8 mouse cellular contexts compared by ENCODE assay signal in the genomic region with DNA sequence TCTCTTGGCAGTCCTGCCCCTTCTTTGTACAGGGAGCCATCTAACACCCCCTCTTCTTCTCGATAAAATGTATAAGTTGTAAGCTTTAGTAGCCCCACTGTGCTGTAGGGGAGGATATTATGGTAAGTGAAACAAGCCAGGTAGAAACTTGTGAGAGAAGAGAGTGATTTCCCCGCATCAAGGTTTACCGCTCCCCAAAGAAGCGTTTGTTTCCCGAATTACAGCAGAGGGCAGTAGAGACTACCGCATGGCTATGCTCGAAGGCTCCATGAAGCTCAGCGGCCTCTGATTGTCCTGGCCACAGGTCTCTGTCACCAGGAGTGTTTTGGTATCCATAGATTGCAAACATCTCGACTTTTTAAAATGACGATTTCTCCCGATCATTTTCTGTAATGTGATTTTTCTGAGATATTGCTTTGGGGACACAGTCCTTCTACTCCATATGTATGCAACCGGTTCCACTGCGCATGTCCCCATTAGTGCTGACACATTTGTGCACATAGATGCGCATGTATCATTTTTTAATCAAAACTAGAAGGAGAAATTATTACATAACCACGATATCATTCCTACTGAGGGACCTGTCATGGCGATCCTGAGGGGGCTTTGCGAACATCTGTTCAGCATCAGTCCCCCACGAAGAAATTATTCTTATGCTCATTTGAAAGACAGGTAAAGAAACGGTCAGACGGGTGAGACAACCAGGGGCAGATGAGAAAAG. TPM values are rescaled to one million over a fixed set of nuclear protein-coding genes. Genes with fewer than 3 reads are reported as not detected.
DNase-seq lines count a peak whose midpoint lies in the region; ATAC-seq lines count a peak whose summit lies in the region.

No protein-coding gene starts in this region.

- H3K4me2 ChIP-seq in hindbrain, embryonic 16.5 days (ENCODE audit: low read length) = no peak overlapping the region; the same call in 1 of the 2 replicates

- H3K9me3 ChIP-seq in hindbrain, embryonic 16.5 days (ENCODE audit: control insufficient read depth, low read length) = no peaks in the 10 kb centered on the region

- ATAC-seq in hindbrain, embryonic 16.5 days = peak; percentile 74

- H3K4me1 ChIP-seq in hindbrain, embryonic 16.5 days (ENCODE audit: control insufficient read depth, insufficient read depth, low read depth, low read length) = peaks cover 6% of the 10 kb centered on the region

- WGBS in hindbrain, embryonic 16.5 days = 27% methylated on average over 20 of the region's 20 CpGs

- peak; percentile 42 for DNase-seq in right cerebral cortex, adult 18-20 months
- no peak for DNase-seq in right cerebral cortex, postnatal 25 days
- DNase-seq in adrenal gland, postnatal 14 days = peak; percentile 68
- DNase-seq in embryo, embryonic 9.5 days (ENCODE audit: extremely low spot score) = peak; percentile 57
- DNase-seq in lung, postnatal 25 days (ENCODE audit: low spot score) = peak; percentile 28
- DNase-seq in splenic B cell, adult 2 months (ENCODE audit: low read depth, low spot score) = peak; percentile 34
- DNase-seq in ovary, postnatal 14 days (ENCODE audit: low spot score) = no peak

- no peaks in the 10 kb centered on the region for H3K36me3 ChIP-seq in hindbrain, embryonic 16.5 days (ENCODE audit: control insufficient read depth, insufficient read depth, low read length)
- H3K36me3 ChIP-seq in splenic B cell, adult 2 months (ENCODE audit: control insufficient read depth, insufficient read depth, low read length, poor library complexity, severe bottlenecking) = no peaks in the 10 kb centered on the region

- H3K9ac ChIP-seq in hindbrain, embryonic 16.5 days (ENCODE audit: low read depth, low read length) = no peak overlapping the region

- no peak overlapping the region for H3K4me3 ChIP-seq in hindbrain, embryonic 16.5 days (ENCODE audit: low read length)

- no peak overlapping the region for H3K27ac ChIP-seq in hindbrain, embryonic 16.5 days (ENCODE audit: low read depth, low read length)

- peaks cover 4% of the 10 kb centered on the region for H3K27me3 ChIP-seq in hindbrain, embryonic 16.5 days (replicated peaks; ENCODE audit: control insufficient read depth, insufficient read depth, low read length)
- H3K27me3 ChIP-seq in splenic B cell, adult 2 months (ENCODE audit: control insufficient read depth, insufficient read depth, low read length, poor library complexity, severe bottlenecking) = no peaks in the 10 kb centered on the region

RNA-seq across cellular contexts. Expression of a gene that starts 13.7 kb away (rescaled TPM):
- total RNA-seq in adrenal gland, postnatal 14 days (2021) = 351 and 422 TPM in 2 replicates
- polyA plus RNA-seq in hindbrain, embryonic 16.5 days (2015; fragmentation: Nextera tagmentation; extraction: Ambion mirVana) = 351 and 353 TPM in 2 replicates

RNA-seq across cellular contexts. Expression of a gene that starts 26.7 kb away (rescaled TPM):
- 0.23 TPM in 1 of 2 replicates, not detected in the other for total RNA-seq in adrenal gland, postnatal 14 days (2021)
- 9.1 and 11.5 TPM in 2 replicates for polyA plus RNA-seq in hindbrain, embryonic 16.5 days (2015; fragmentation: Nextera tagmentation; extraction: Ambion mirVana)

RNA-seq across cellular contexts. Expression of a gene that starts 29.5 kb away (rescaled TPM):
- 2.1 TPM in 2 replicates for total RNA-seq in adrenal gland, postnatal 14 days (2021)
- 7.2 and 9.0 TPM in 2 replicates for polyA plus RNA-seq in hindbrain, embryonic 16.5 days (2015; fragmentation: Nextera tagmentation; extraction: Ambion mirVana)

Comparison
In these comparisons a context has a peak if more than half of its experiments do, and no peak if none do; other contexts are left out.
1. DNase-seq: peak in right cerebral cortex, adult 18-20 months (single experiment), adrenal gland, postnatal 14 days (single experiment), embryo, embryonic 9.5 days (single experiment), lung, postnatal 25 days (single experiment) and splenic B cell, adult 2 months (single experiment); none in right cerebral cortex, postnatal 25 days (single experiment) and ovary, postnatal 14 days (single experiment).